Mouse (Mus musculus) megakaryocyte, embryonic 14.5 days (primary cell): ENCODE data around the gene Ppargc1a. TPM values are rescaled to one million over a fixed set of nuclear protein-coding genes. Genes with fewer than 3 reads are reported as not detected.

Source experiments
- H3K27me3 ChIP-seq: replicated peaks from 2 replicates; pipeline ENCODE3; 2012; ENCODE audit warnings: inconsistent platforms
- H3K36me3 ChIP-seq: replicated peaks from 2 replicates; pipeline ENCODE3; 2012; ENCODE audit warnings: low read length, inconsistent platforms, mixed read lengths
- H3K4me1 ChIP-seq: 2 replicates; pipeline ENCODE4 v1.6.1; 2012; ENCODE audit warnings: inconsistent platforms
- H3K4me3 ChIP-seq: replicated peaks from 2 replicates; pipeline ENCODE3; 2012; ENCODE audit warnings: moderate library complexity, mild to moderate bottlenecking, inconsistent platforms
- H3K9me3 ChIP-seq: 2 replicates; pipeline ENCODE4 v1.6.1; 2012; ENCODE audit warnings: inconsistent platforms
- FLI1 ChIP-seq: IDR thresholded peaks from 2 replicates; pipeline ENCODE4 v1.6.1; 2012; ENCODE audit warnings: low read length, inconsistent platforms, mixed read lengths
- GATA1 ChIP-seq: IDR thresholded peaks from 3 replicates; pipeline ENCODE4 v1.6.1; 2012; ENCODE audit warnings: mixed read lengths, low read length, inconsistent platforms, borderline replicate concordance
- polyA plus RNA-seq: library from polyadenylated mRNA; stranded (reverse); fragments of >175 nt; gene quantifications from 2 replicates; pipeline ENCODE4 v1.2.3, GENCODE M21; 2012; ENCODE audit warnings: low replicate concordance; ENCODE audit not compliant: insufficient read depth

The Ppargc1a gene
- polyA plus RNA-seq, 1 experiment, result not detected

- Histone ChIP-seq H3K4me1 (no peaks in the 10 kb centered on the region), H3K36me3 (no peaks in the 10 kb centered on the region), H3K9me3 (no peaks in the 10 kb centered on the region), H3K27me3 (no peaks in the 10 kb centered on the region), H3K4me3 (no peak overlapping the region)
- no peak for TF ChIP-seq FLI1
- no peak for TF ChIP-seq GATA1
These were observed 121.8 kb downstream of the Ppargc1a start for GRCm38 (mm10) chr5:51445726-51446125.

GRCm38 (mm10) chr5:51439773-51440172 is 127.8 kb downstream of the Ppargc1a start:
- H3K27me3 ChIP-seq, result no peaks in the 10 kb centered on the region
- TF ChIP-seq FLI1, result no peak
- TF ChIP-seq GATA1, result no peak
- H3K4me1 ChIP-seq, result no peaks in the 10 kb centered on the region
- H3K36me3 ChIP-seq, result no peaks in the 10 kb centered on the region
- H3K4me3 ChIP-seq, result no peak overlapping the region
- peaks cover 8% of the 10 kb centered on the region; the same call in 1 of the 2 replicates for H3K9me3 ChIP-seq

GRCm38 (mm10) chr5:51433905-51434304 is 133.6 kb downstream of the Ppargc1a start:
- Histone ChIP-seq H3K4me3 (no peak overlapping the region), H3K36me3 (no peaks in the 10 kb centered on the region), H3K9me3 (no peaks in the 10 kb centered on the region), H3K27me3 (no peaks in the 10 kb centered on the region), H3K4me1 (no peaks in the 10 kb centered on the region)
- TF ChIP-seq FLI1 (no peak), GATA1 (no peak)

- H3K4me1 ChIP-seq, result no peaks in the 10 kb centered on the region
These were observed 135.0 kb downstream of the Ppargc1a start for GRCm38 (mm10) chr5:51432532-51432931.

GRCm38 (mm10) chr5:51432031-51432430 is 135.5 kb downstream of the Ppargc1a start:
- H3K27me3 ChIP-seq, result no peaks in the 10 kb centered on the region
- no peak overlapping the region for H3K4me3 ChIP-seq
- no peaks in the 10 kb centered on the region for H3K36me3 ChIP-seq
- no peaks in the 10 kb centered on the region for H3K4me1 ChIP-seq
- H3K9me3 ChIP-seq, result no peaks in the 10 kb centered on the region
- TF ChIP-seq GATA1, result no peak
- TF ChIP-seq FLI1, result no peak

More at GRCm38 (mm10) chr5:51432532-51432931, 135.0 kb downstream of the Ppargc1a start:
- TF ChIP-seq GATA1 (no peak), FLI1 (no peak)
- H3K36me3 ChIP-seq, result no peaks in the 10 kb centered on the region
- H3K27me3 ChIP-seq, result no peaks in the 10 kb centered on the region
- H3K4me3 ChIP-seq, result no peak overlapping the region
- H3K9me3 ChIP-seq, result no peaks in the 10 kb centered on the region

GRCm38 (mm10) chr5:51426406-51426805 is 141.1 kb downstream of the Ppargc1a start:
- no peaks in the 10 kb centered on the region for H3K4me1 ChIP-seq
- TF ChIP-seq FLI1 (no peak), GATA1 (no peak)
- H3K36me3 ChIP-seq, result no peaks in the 10 kb centered on the region
- no peaks in the 10 kb centered on the region for H3K9me3 ChIP-seq
- no peak overlapping the region for H3K4me3 ChIP-seq
- H3K27me3 ChIP-seq, result no peaks in the 10 kb centered on the region

- H3K9me3 ChIP-seq, result no peaks in the 10 kb centered on the region
- TF ChIP-seq FLI1 (no peak), GATA1 (no peak)
- no peaks in the 10 kb centered on the region for H3K27me3 ChIP-seq
- H3K36me3 ChIP-seq, result no peaks in the 10 kb centered on the region
- no peaks in the 10 kb centered on the region for H3K4me1 ChIP-seq
- H3K4me3 ChIP-seq, result no peak overlapping the region
These were observed 151.1 kb downstream of the Ppargc1a start for GRCm38 (mm10) chr5:51416377-51416776.

GRCm38 (mm10) chr5:51415456-51415855 is 152.1 kb downstream of the Ppargc1a start:
- Histone ChIP-seq H3K4me1 (no peaks in the 10 kb centered on the region), H3K27me3 (no peaks in the 10 kb centered on the region), H3K4me3 (no peak overlapping the region), H3K36me3 (no peaks in the 10 kb centered on the region), H3K9me3 (no peaks in the 10 kb centered on the region)
- no peak for TF ChIP-seq FLI1
- no peak for TF ChIP-seq GATA1

- no peaks in the 10 kb centered on the region for H3K36me3 ChIP-seq
- H3K4me3 ChIP-seq, result no peak overlapping the region
- no peaks in the 10 kb centered on the region for H3K9me3 ChIP-seq
- no peaks in the 10 kb centered on the region for H3K27me3 ChIP-seq
- no peak for TF ChIP-seq GATA1
- no peak for TF ChIP-seq FLI1
- H3K4me1 ChIP-seq, result no peaks in the 10 kb centered on the region
These were observed 155.0 kb downstream of the Ppargc1a start for GRCm38 (mm10) chr5:51412303-51413117.

- H3K4me1 ChIP-seq, result no peaks in the 10 kb centered on the region
- no peak for TF ChIP-seq GATA1
- no peak for TF ChIP-seq FLI1
- H3K9me3 ChIP-seq, result no peaks in the 10 kb centered on the region
- H3K36me3 ChIP-seq, result no peaks in the 10 kb centered on the region
- no peak overlapping the region for H3K4me3 ChIP-seq
- H3K27me3 ChIP-seq, result no peaks in the 10 kb centered on the region
These were observed 157.5 kb downstream of the Ppargc1a start for GRCm38 (mm10) chr5:51410006-51410405.
